Mouse (Mus musculus) brain, embryonic 14.5 days (tissue): ENCODE results near the gene Tiam2. TPM values are rescaled to one million over a fixed set of nuclear protein-coding genes. Genes with fewer than 3 reads are reported as not detected.

Experiments used
- DNase-seq: peaks from one replicate; pipeline ENCODE4 v3.0.0-alpha.2; 2011; ENCODE audit warnings: low read depth
- CTCF ChIP-seq: fragments of 200-500 bp; IDR thresholded peaks from 2 replicates; pipeline ENCODE4 v1.5.1; 2012; ENCODE audit warnings: inconsistent platforms, mild to moderate bottlenecking, moderate library complexity, borderline replicate concordance; ENCODE audit not compliant: insufficient read depth, insufficient read length; ENCODE audit errors: extremely low read depth
- POLR2A ChIP-seq: fragments of 200-500 bp; IDR thresholded peaks from 2 replicates; pipeline ENCODE4 v1.6.1; 2012; ENCODE audit warnings: mild to moderate bottlenecking, inconsistent platforms, borderline replicate concordance; ENCODE audit not compliant: poor library complexity, insufficient read depth, insufficient read length, severe bottlenecking; ENCODE audit errors: extremely low read depth
- polyA plus RNA-seq: library from polyadenylated mRNA; depleted of rRNA; stranded (reverse); fragments of >200 nt; gene quantifications from 2 replicates; pipeline ENCODE4 v1.2.3, GENCODE M21; 2012

The Tiam2 gene
- polyA plus RNA-seq, 1 experiment = 17.5 TPM

- no peak for TF ChIP-seq POLR2A
- TF ChIP-seq CTCF = no peak
Measured at GRCm38 (mm10) chr17:3481576-3482575, 155.5 kb downstream of the Tiam2 start.

GRCm38 (mm10) chr17:3483091-3483490 is 156.7 kb downstream of the Tiam2 start:
- DNase-seq = no peak
- TF ChIP-seq CTCF = no peak
- no peak for TF ChIP-seq POLR2A

More at GRCm38 (mm10) chr17:3481576-3482575, 155.5 kb downstream of the Tiam2 start:
- peak; percentile 88 for DNase-seq

DNA sequence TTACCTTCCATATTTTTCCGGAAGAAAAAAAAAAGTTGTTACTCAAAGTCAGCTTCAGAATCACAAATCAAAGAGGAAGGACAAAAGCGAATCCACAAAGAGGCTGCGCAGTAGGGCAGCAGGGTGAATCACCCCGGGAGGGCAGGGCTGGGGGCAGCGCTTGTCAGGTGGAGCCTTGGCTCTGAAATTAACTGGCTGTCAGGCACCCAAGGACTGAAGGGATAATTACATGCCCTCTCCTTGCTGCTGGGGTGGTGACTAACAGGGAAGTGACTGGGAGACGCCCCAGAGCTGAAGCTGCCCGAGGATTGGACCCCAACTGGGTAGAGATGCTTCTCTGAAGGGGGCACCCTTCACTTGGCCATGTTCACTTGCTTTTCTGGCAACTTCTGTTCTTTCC is 159.5 kb downstream of the Tiam2 start:
- peak; percentile 25 for DNase-seq
- TF ChIP-seq POLR2A (no peak), CTCF (no peak)

- DNase-seq = no peak
- TF ChIP-seq POLR2A (no peak), CTCF (no peak)
Measured at GRCm38 (mm10) chr17:3487211-3487610, 160.8 kb downstream of the Tiam2 start.

- DNase-seq = peak; percentile 59
- no peak for TF ChIP-seq CTCF
- TF ChIP-seq POLR2A = no peak
Measured at GRCm38 (mm10) chr17:3487721-3488601, 161.6 kb downstream of the Tiam2 start.

DNA sequence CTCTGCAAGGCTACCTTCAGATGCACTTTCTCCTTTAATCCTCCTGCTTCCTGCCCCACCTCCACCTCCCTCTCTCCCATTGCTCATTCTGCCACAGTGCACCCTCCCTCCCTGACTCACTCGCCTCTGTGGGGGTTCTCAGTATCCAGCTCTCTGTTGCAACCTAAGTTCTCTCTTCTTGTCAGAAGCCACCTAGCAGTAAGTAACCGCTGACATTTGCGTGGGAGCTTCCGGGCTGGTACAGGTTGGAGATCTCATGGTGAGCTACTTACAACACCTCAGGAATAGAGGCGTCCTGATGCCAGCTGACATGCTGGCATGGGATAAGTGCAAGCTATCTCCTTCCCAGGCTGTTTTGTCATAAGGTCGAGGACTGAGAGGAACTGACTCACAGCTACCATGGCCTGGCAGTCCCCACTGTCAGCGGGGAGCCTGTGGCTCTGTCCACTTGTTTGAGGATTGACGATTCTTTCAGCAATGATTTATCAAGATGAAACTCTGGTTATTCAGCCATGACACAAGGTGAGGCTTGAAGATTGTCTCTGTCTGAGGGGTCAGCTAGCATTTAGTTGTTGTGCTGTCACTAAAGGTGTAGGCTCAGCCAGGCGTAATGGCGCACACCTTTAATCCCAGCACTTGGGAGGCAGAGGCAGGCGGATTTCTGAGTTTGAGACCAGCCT is 164.0 kb downstream of the Tiam2 start:
- TF ChIP-seq CTCF = no peak
- no peak for TF ChIP-seq POLR2A
- DNase-seq = no peak

- TF ChIP-seq CTCF (no peak), POLR2A (no peak)
- DNase-seq = no peak
Measured at GRCm38 (mm10) chr17:3491065-3491464, 164.7 kb downstream of the Tiam2 start.

GRCm38 (mm10) chr17:3491667-3492066 is 165.3 kb downstream of the Tiam2 start:
- no peak for DNase-seq
- TF ChIP-seq CTCF (no peak), POLR2A (no peak)

DNA sequence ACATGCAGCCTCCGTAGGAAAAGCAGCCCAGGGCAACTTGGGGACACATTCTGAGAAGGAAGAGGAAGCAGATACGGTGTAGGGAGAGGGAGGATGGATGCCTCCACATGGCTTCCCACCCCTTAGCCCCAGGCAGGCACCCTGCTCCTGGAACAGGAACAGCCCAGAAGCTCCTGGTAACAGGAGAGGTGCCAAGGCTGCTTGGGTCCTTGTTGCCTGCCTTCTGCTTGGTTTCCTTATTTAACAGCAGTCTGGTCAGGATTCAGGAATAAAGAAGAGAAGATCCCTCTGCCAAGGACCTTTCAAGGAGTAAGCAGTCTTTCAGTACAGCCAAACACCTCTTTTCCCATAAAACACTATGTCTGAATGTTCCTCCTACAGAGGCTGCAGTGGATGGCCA is 169.2 kb downstream of the Tiam2 start:
- no peak for TF ChIP-seq CTCF
- no peak for TF ChIP-seq POLR2A
- DNase-seq = no peak

DNA sequence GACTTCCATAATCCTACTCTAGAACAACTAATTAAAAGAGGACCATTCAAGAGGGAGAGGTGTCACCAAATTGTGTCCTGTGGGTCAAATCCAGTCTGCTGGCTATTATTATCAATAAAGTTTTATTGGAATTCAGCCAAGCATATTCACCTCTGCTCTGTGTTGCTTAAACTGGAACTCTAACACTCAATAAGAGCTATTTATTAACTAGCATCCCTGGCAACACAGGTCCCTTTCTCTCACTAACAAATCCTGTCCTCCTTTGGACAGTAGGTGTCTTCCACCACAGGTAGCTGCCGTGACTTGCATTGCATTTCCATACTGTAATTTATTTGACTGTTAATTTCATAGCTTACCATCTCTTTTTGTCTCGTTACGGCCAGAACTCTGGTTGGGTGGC is 169.7 kb downstream of the Tiam2 start:
- no peak for DNase-seq
- TF ChIP-seq CTCF (no peak), POLR2A (no peak)
